Mouse (Mus musculus) bone marrow macrophage, adult 2 months (primary cell): Measurements from ENCODE around the gene Gm11549.

Experiments
- CTCF ChIP-seq: IDR thresholded peaks from 2 replicates; pipeline ENCODE4 v1.5.1; 2012; ENCODE audit warnings: low read depth, mild to moderate bottlenecking, low read length, moderate library complexity
- POLR2A ChIP-seq: IDR thresholded peaks from 2 replicates; pipeline ENCODE4 v1.6.1; 2012; ENCODE audit warnings: mild to moderate bottlenecking, low read depth, low read length, borderline replicate concordance

GRCm38 (mm10) chr3:36488367-36488766 lies 33.2 kb downstream of the Gm11549 start:
- TF ChIP-seq POLR2A (no peak), CTCF (no peak)
